Mouse (Mus musculus): ENCODE data around the gene Ttc28.

Gene Ttc28

GRCm38 (mm10) chr5:111104801-111105200 lies 225.2 kb downstream of the Ttc28 start:
- DNase-seq, result no peak

GRCm38 (mm10) chr5:111111378-111111777 lies 231.8 kb downstream of the Ttc28 start:
- DNase-seq, result peak; percentile 91

- no peak for DNase-seq
Observed at GRCm38 (mm10) chr5:111113183-111113582, 233.6 kb downstream of the Ttc28 start.

GRCm38 (mm10) chr5:111113694-111114375 lies 234.2 kb downstream of the Ttc28 start:
- DNase-seq, result no peak

- DNase-seq, result peak; percentile 93
Observed at GRCm38 (mm10) chr5:111114597-111114996, 235.0 kb downstream of the Ttc28 start.

DNA sequence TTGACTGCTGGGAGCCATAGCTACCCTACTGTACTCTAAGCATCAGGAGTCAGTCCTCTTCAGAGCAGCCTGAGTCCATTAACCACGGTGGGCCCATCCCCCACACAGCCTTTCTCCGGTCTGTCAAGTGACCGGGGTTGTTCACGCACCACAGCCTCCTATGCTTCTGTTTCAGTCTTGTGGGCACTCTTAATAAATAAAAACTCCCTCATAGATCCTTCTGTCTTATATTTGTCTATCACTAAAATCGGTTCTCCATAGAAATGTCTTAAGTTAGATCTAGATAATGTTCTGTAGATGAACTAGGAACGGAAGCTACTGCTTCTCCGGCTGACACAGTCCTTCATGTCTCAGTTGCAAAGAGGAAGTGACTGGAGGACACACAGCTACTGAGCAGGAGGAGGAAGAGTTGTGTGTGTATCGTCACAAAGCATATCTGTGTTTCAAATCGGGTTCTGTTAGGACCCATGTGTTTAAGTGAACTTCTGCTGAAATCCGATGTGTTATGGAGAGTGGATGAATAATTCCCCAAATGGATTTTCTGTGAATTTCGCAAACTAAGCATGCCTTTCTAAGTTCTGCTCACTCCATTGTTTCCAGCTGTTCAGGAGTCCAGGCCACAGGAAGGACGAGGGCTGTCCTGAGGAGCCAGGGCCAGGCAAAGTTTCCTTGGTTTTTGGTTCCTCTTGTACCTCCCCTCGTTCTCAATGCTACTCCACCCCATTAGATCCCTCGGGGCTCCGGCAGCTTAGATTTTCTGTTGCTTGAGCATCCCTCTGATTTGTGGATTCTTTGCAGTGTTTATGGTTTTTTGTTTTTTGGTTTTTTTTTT lies 236.1 kb downstream of the Ttc28 start:
- peak; percentile 96 for DNase-seq

DNA sequence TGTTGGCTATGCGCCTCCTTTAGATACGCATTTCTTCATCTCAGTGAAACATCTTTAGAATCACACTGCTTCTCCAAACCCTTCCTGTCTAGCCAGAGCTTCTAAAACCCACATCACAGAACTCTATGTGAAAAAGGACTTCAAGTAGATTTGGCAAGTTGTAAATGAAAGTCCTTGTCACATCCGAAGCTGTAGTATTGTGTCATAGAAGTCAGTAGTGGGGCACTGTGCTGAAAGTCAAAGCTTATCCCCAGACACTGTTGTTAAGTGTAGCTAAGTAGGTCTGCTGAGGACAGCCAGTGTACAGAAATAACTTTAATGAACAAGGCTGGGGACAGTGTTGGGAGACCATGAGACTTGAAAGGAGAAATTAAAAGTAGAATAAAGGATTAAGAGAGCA lies 240.2 kb downstream of the Ttc28 start:
- DNase-seq, result peak; percentile 91

DNA sequence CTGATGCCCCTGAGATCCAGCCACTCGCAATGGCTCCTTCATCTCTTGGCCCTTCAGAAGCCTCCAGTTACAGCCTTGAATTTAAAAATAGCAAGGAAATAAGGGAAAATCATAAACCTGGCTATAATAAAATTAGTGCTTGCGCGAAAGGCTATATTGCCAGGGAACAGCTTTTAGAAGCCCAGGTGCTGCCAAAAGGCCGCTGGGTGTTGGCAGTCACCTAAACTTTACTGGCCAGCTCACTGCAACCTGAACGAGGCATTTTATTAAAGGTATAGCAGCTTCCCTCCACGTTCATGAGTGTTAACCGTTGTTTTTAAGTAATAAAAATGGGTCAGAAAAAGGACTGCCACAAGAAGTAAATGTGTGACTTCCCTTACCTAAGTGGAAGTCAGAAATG lies 240.7 kb downstream of the Ttc28 start:
- DNase-seq, result no peak

DNA sequence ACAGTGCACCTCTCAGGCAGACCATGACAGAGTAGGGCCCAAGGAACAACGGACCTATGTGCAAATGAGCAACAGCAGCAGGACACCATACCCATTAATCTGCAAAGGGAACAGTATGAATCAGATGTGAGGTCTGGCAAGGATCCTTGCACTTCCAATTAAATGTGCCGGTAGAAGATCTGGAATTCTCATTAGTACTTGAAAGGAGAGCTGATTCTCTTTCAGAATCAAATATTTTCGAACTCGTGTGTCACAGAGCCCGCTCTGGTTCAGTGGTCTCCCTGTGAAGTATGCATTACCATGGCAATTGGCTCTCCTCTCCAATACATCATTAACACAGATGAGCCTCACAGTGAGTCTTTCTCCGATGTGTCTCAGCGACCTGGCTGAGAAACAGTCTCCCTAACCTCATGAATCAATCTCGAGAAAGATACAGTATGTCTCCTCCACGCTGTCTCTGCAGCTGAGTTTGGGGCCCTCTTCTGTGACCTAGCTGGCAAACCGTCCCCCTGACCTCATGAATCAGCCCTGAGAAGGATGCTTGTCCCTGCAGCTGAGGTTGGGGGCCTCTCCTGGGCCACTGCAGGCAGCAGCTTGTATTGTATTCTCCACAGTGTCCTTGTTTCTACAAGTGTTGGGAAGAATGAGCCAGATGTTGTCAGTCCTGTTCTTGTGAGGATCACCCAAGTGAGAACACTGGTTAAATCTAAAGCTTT lies 241.3 kb downstream of the Ttc28 start:
- DNase-seq, result no peak

DNA sequence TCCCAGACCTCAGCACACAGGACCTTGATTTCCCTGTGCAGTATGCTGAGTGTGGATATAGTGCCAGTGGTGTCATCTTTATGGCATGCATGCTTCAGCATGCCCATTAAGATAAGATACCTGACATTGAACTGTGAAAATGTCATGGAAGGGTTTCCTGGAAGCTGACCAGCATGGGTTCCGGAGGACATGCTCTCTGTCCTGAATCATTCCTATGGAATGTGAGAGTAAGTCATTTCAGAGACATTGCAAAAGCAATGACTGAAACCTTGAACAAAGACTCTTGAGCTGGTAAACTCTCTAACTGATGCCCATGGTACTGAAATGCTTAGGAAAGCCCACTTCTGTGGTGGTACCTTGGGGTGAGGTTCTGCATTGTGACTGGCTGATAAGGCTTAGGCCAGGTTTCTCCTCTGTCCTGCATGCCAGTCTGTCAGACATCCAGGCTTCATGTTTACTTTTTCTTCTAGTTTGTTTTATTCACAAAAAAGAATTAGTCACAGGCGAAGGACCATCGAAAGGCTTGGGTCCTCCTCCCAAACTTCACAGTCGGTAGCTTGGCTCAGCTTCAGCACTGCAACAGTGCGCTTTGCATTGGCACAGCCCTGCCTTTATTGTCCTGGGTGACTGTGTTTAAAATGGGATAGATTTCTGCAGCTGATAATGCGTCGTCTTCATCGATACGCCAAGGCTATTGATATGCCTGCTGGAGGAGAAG lies 242.9 kb downstream of the Ttc28 start:
- DNase-seq, result no peak

GRCm38 (mm10) chr5:111123050-111123746 lies 243.6 kb downstream of the Ttc28 start:
- no peak for DNase-seq

DNA sequence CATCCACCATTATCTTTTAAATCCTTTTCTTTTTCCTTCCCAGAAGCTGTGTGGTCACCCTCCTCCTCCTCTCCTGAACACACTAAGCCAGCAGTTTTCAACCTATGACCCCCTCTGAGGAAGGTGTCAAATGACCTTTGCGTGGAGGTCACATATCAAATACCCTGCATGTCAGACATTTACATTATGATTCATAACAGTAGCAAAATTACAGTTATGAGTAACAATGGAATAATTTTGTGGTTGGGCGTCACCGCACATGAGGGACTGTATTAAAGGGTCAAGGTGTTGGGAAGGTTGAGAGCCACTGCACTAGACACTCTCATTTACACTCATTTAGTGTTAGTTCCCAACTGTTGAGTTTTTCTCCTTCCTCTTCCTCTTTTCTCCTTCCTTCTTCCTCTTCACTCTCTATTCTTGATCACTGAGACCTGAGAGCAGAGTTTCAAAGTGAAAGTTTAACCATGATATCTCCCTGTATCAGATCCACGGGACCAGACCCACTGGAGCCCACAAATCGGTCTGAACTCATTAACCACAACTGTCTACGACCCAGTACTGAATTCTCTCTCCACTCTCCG lies 245.1 kb downstream of the Ttc28 start:
- no peak for DNase-seq

GRCm38 (mm10) chr5:111125746-111126145 lies 246.1 kb downstream of the Ttc28 start:
- DNase-seq, result no peak

DNA sequence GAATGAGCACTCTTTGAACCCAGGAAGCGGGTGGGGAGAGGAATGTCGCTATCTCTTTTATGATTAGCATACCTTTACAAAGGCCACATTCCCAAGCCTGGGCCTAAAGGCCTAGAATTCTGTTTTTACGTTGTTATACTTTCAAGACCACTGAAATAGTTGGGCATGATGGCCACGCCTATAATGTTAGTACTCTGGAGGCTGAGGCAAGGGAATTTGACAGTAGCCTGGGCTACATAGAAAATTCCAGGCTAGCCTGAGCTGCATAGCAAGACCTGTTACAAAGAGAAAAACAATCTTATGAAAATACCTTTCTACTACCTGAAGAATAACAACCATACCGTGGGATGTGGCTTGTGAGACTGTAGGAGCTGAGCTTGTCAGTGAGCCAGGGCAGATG lies 248.2 kb downstream of the Ttc28 start:
- DNase-seq, result no peak

DNA sequence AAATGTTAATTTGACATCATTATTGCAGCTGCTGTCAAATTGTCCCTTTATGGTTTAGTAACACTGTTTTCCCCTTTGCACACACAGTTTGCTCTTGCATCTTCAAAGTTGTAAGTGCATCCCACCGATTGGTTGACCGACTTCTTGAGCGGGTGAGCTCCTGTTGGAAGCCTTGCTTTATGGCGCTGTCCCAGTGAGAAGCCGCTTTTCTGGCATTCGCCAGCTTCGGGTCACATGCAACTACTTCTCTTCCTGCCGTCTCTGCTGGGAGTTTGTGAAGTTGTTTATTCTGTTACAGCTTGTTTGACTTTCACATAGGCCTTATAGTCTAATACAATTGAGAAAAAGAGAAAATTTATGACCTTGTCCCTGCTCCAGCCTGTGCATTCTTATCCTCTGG lies 250.5 kb downstream of the Ttc28 start:
- DNase-seq, result no peak

GRCm38 (mm10) chr5:111131561-111131960 lies 252.0 kb downstream of the Ttc28 start:
- no peak for DNase-seq

- DNase-seq, result no peak
Observed at GRCm38 (mm10) chr5:111133150-111133549, 253.5 kb downstream of the Ttc28 start.

GRCm38 (mm10) chr5:111133754-111134153 lies 254.2 kb downstream of the Ttc28 start:
- no peak for DNase-seq

GRCm38 (mm10) chr5:111137283-111137682 lies 257.7 kb downstream of the Ttc28 start:
- no peak for DNase-seq

DNA sequence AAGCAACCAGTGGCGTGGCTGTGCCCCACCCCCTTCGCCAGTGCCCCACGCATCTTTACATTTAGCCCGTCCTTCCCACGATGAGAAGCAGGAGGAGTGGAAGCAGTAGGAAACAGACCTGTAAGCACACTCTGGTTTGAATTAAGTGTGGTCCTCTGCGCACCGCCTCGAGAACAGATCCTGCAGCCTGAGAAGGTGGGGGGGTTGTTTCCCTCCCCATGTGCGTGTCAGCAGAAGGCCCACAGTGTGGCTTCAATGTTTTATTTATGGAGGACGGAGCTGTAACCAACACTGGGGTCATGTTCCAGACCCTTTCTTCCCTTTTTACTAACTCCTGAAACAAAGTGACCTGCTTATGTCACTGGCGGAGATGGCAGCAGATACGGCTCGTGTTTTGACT lies 258.1 kb downstream of the Ttc28 start:
- DNase-seq, result no peak

DNA sequence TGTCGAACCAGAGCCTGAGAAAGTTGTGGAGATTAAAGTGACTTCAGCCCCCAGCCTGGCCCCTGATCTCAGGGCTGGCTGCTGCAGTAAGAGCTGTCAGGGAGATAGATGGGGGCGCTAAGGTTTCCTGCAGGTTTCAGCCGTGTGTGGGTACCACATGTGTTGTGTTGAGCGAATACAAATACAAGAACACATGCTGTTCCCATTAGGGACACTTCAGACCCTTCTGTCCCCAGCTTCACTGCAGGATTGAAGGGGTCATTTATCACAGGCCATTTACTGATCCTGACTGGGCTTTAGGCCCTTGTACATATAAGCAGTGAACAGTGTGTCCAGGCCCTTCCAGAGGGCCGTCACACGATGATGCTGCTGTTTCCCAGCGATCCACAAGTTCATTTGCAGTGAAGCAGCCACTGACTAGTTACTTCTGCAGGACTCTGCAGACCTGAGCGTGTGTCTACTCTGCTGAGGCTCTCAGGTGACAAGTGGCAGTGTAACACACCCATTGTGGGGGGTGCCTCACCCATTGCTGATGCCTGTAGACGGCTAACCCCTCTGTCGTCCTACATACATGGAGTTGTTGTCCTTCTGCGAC lies 258.7 kb downstream of the Ttc28 start:
- DNase-seq, result no peak
